In genomic region chr17:12588801-12589247, GRCm38 (mm10) we compare ENCODE assay signal across 10 mouse cellular contexts. TPM values are rescaled to one million over a fixed set of nuclear protein-coding genes. Genes with fewer than 3 reads are reported as not detected.
DNase-seq lines count a peak whose midpoint lies in the region; ATAC-seq lines count a peak whose summit lies in the region.
"Had no signal": no experiment of that assay in that cellular context is flagged by ENCODE, and none has a peak within 500 bp of the region (broad histone marks: within the 10 kb centered on the region; RNA-seq: fewer than 3 reads in every experiment).

No protein-coding gene starts in this region.

- H3K4me2 ChIP-seq in neural tube, embryonic 15.5 days, result no peak overlapping the region; the same call in 1 of the 2 replicates

- WGBS in neural tube, embryonic 15.5 days, result 52% methylated on average over 9 of the region's 9 CpGs

- no peak overlapping the region for H3K4me3 ChIP-seq in neural tube, embryonic 15.5 days (replicated peaks)
- H3K4me3 ChIP-seq: erythroblast, embryonic 14.5 days; megakaryocyte, embryonic 14.5 days had no signal

- H3K36me3 ChIP-seq in neural tube, embryonic 15.5 days, result no peaks in the 10 kb centered on the region

- peak; percentile 50; the same call in 1 of the 2 replicates for ATAC-seq in neural tube, embryonic 15.5 days (ENCODE audit: low FRiP score)
- ATAC-seq in cerebellum, adult (ENCODE audit: insufficient number of reproducible peaks, low FRiP score, low TSS enrichment), result no peak

- H3K4me1 ChIP-seq in neural tube, embryonic 15.5 days, result peaks cover 5% of the 10 kb centered on the region
- H3K4me1 ChIP-seq: megakaryocyte, embryonic 14.5 days had no signal

- peak; percentile 8 for DNase-seq in frontal cortex, postnatal 36 days (ENCODE audit: low spot score in 2 of 2)
- no peak for DNase-seq in frontal cortex, postnatal 25 days (ENCODE audit: low spot score in 2 of 2)
- DNase-seq in retina, adult 2 months (ENCODE audit: low read depth, low spot score), result peak; percentile 4
- no peak for DNase-seq in retina, embryonic 14.5 days (ENCODE audit: low spot score)
- DNase-seq in kidney, adult 18-20 months, result peak; percentile 21
- no peak for DNase-seq in c-Kit-positive CD71-positive TER-119-positive erythroid progenitor cells, embryonic 14.5 days (ENCODE audit: low spot score)

- H3K27me3 ChIP-seq in neural tube, embryonic 15.5 days (replicated peaks), result no peaks in the 10 kb centered on the region

- H3K27ac ChIP-seq in neural tube, embryonic 15.5 days (replicated peaks), result no peak overlapping the region

- no peaks in the 10 kb centered on the region for H3K9me3 ChIP-seq in neural tube, embryonic 15.5 days (replicated peaks)

- H3K9ac ChIP-seq in neural tube, embryonic 15.5 days (replicated peaks), result no peak overlapping the region

RNA-seq across cellular contexts. Expression of gene Slc22a2, which starts 4.9 kb away (rescaled TPM):
- polyA plus RNA-seq in neural tube, embryonic 15.5 days (2015; fragmentation: Nextera tagmentation; extraction: Ambion mirVana), result 0.23 and 0.24 TPM in 2 replicates
- polyA plus RNA-seq: erythroblast, embryonic 14.5 days had no signal

Comparison
In these comparisons a context has a peak if more than half of its experiments do, and no peak if none do; other contexts are left out.
1. DNase-seq: peak in frontal cortex, postnatal 36 days (2 of 2), retina, adult 2 months (single experiment) and kidney, adult 18-20 months (single experiment); none in frontal cortex, postnatal 25 days (0 of 2), retina, embryonic 14.5 days (single experiment) and c-Kit-positive CD71-positive TER-119-positive erythroid progenitor cells, embryonic 14.5 days (single experiment).